Mouse (Mus musculus): ENCODE measurements around the gene Casq2. TPM values are rescaled to one million over a fixed set of nuclear protein-coding genes. Genes with fewer than 3 reads are reported as not detected.

Casq2 gene
- 100 to 1,000 TPM; 116 to 133 TPM for total RNA-seq (2021)
- long read RNA-seq, experiment 1, transcript Casq2-201 (11 exons, 2,556 nt), result major isoform, 142 of 152 reads
- long read RNA-seq, experiment 1, partial matches to known transcripts, result 4 of 152 reads
- long read RNA-seq, experiment 1, other reads (novel, unspliced or antisense), result 5 of 152 reads
- long read RNA-seq, experiment 2, transcript Casq2-201 (11 exons, 2,556 nt), result major isoform, 144 of 154 reads
- long read RNA-seq, experiment 2, partial matches to known transcripts, result 2 of 154 reads
- long read RNA-seq, experiment 2, other reads (novel, unspliced or antisense), result 7 of 154 reads

DNA sequence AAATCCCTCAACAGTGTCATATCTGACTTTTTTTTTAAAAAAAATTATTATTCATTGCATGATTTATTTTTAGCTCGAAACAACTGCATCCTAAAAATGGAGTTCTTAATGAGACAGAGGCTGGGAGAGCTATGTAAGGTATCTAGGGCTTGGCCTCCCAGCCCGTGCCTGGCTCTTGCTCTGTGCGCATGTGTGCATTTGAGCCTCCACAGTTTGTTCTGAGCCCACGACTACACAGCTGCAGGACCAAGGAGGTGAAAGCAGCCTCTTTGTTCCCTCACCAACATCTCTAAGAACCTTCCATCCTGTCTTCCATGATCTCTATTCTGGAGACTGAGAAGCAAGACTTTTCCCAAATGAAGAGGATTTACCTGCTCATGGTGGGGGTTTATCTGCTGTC, at the start of gene Casq2:
TSS of gene Casq2 (plus strand) at position 133 of the 400 bp plus-strand sequence.
- no peak for DNase-seq
- intact Hi-C loops (cut with DNase I; ENCODE audit: low total_unique reads), result no loop called here

DNA sequence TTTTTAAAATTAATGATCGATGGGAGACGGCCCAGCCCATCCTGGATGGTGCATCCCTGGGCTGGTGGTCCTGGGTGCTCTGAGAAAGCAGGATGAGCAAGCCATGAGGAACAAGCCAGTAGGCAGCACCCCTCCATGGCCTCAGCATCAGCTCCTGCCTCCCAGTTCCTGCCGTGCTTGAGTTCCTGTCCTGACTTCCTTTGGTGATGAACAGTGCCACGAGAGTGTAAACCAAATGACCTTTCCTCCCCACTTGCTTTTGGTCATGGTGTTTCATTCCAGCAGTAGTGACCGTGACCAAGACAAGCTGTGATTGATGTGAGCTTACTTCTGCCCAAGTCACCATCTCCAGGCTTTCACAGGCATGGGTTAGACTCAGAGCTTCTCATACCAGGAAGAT, 48.4 kb upstream of the Casq2 start:
- intact Hi-C loops (cut with DNase I; ENCODE audit: low total_unique reads), result no loop called here
- no peak for DNase-seq

DNA sequence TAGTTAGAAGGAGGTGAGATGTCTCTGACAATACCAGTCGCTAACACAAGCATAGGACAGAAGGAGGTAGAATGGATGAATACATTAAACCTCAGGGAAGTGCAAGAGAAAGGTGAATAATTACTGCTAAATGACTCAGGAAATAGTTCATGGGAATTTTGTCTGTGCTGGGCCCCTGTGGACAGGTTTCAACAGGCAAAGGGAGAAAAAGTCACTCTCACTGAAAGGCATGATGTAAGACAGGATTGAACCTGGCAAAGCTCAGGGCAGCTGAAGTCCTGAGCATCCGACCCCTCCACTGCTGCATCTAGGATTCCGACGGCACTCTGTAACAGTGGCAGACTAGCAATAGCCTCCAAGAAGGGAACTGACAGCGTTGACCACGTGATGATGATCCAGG, 47.6 kb upstream of the Casq2 start:
- DNase-seq, result no peak
- intact Hi-C loops (cut with DNase I; ENCODE audit: low total_unique reads), result no loop called here

DNA sequence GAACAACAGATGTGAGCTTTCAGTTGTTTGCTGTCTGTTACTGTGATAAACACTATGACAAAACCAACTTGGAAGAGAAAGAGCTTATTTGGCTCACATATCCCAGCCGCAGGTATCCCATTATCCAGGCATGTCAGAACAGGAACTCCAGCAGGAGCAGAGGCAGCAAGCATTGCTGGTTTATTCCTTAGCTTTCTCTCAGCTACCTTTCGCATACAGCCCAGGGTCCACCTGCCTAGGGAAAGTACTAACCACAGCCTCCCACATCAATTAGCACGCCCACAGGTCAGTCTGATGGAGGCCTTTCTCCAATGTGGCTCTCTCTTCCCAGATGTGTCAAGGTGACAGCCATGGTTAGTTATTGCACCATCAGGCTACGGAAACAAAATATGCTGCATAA, 44.6 kb upstream of the Casq2 start:
- intact Hi-C loops (cut with DNase I; ENCODE audit: low total_unique reads), result no loop called here
- no peak for DNase-seq

DNA sequence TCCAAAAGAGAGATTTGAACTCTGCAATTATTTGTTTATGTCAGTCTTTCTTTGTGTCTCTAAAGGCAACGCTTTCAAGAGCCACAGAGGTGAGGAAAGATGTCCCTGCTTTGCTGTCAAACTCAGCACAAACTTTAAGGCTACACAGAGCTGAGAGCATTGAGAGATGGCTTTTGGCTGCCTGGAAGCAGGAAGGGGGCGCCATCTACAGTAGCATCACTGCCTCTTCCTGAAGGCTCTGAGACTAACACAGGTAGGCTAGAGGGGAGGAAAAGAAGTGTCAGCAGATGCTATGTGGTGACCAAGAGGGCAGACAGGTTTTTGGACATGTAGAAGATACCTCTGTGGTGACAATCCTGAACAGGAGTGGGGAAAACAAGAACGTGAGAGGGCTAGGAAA, 41.1 kb upstream of the Casq2 start:
- no peak for DNase-seq
- intact Hi-C loops (cut with DNase I; ENCODE audit: low total_unique reads), result no loop called here

DNA sequence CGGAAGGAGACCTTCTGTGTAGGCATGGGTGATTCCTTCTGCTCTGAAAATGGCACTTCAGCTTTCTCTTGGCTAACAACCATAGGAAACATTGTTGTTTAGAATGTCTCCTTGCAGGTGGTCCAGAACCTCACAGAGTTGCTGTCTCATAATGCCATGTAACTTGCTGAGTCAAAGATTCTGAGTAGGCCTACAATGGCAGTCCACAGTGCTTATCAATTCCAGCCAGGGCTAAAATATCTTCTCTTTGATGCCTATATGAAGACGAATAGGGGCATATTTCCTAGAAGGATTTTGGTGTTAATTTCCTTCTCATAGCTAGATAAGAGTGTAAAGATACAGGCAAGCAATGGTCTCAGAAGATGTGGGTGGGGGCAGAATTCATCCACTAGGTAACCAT, 38.7 kb upstream of the Casq2 start:
- intact Hi-C loops (cut with DNase I; ENCODE audit: low total_unique reads), result no loop called here
- no peak for DNase-seq

DNA sequence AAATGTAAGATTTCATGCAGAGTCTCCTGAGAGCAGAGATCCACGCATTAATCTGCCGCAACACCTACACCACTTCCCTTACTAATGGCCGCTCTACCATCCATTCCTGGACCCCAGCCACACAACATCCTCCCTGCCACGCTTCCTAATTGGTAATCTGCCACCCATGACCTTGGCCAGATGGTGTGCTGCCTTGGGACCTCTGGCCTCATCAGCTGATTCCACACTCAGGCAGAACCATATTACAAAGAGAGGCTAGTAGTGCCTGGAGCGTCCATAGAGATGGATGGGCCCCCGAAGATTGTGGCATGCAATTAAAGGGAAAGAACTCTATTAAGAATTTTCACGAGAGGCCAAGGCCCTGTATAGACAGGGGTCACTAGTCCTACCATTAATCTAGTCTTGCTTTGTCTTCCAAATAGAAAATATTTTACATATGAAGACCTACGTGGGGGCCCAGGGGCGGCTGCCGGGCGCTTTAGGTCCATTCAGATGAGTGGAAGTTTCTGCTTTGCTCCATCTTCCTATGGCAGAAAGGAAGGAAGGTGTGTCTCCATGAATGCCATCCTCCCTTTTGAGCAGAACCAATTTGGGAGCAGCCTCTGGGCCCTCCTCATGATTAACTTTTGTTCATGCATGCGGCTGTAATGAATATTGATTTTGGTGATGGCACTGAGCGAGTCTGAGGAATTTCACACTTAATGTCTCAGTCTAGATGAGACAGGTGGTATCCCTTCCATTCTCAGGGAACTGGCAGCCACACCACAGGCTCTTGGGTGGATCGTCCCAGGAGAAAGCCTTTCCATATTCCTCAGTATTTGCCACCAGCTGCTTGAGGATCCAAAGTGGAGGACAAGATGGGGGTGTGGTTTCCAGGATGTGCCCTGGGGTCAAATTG, 36.8 kb upstream of the Casq2 start:
- intact Hi-C loops (cut with DNase I; ENCODE audit: low total_unique reads), result no loop called here
- DNase-seq, result no peak

DNA sequence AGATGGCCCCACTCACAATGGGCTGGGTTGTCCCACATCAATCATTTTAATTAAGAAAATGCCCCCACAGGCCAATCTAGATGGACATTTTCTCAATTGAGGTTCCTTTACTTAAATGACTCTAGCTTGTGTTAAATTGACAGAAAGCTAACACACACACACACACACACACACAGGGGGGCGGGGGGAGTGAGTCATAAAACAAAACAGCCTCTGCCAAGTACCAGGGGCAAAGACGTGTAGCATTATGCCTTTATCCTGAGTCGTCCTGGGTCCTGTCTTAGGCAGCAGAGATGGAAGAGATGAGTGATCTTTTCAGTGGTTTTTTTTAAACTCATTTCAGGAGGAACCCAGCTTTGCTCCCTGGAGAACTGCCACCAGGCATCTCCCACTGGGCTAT, 34.2 kb upstream of the Casq2 start:
- no peak for DNase-seq
- intact Hi-C loops (cut with DNase I; ENCODE audit: low total_unique reads), result no loop called here

DNA sequence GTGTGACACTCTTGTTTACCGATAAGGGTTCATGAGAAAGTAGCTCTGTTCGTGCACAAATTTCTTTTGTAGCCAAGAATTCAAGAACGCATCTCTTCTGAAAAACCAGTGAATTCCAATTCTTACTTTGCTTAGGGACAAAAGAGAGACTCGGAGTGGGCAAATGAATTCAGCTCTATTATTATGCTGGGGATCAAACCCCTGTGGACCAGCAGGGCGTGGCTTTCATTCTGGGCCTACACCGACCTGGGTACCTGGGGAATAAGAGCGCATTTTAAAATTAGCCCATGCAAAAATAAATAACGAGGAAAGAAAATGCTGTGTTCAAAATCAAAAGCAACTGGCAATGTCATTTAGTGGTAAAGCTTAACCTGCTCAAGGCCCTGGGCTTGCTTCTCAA, 32.9 kb upstream of the Casq2 start:
- no peak for DNase-seq
- intact Hi-C loops (cut with DNase I; ENCODE audit: low total_unique reads), result no loop called here

DNA sequence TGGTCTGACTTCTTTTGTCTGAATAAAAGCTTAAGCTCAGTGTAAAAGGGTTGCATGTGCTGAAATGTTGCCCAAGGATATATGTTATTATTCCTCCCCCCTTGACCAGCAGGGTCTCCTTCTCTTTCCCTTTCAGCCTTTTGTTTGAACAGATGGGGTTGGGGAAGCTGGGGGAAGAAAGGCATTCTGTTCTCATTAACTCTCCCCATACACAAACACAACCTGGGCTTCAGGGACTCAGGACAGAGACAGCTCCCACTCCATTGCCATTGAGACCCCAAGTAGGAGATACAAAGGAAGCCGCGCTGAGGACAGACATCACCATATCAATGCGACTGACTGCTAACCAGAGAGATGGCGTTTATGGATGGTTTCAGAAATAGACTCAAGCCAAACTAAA, 30.3 kb upstream of the Casq2 start:
- no peak for DNase-seq
- intact Hi-C loops (cut with DNase I; ENCODE audit: low total_unique reads), result no loop called here

DNA sequence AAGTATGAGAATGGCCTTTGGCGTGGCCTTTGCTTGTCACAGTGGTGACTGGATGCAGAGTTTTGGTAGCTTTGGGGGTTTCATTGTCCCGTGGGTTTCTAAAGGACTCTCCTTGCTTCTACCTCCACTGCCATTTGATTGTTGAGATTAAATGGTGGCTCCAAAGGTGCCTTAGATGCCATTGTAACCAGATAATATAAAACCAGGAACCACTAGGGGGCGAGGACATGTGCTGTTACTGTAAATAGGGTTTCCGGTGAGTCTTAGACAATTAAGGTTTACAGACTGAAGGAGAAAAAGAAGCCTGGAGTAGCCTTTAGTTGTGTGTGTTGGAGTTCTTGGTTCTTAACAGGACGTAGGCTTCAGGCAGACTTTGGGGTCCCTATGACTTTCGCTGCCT, 26.1 kb upstream of the Casq2 start:
- intact Hi-C loops (cut with DNase I; ENCODE audit: low total_unique reads), result loop anchor here (5.0 kb wide), 1 partner anchor 163 kb away; no protein-coding TSS in a partner anchor
- no peak for DNase-seq

DNA sequence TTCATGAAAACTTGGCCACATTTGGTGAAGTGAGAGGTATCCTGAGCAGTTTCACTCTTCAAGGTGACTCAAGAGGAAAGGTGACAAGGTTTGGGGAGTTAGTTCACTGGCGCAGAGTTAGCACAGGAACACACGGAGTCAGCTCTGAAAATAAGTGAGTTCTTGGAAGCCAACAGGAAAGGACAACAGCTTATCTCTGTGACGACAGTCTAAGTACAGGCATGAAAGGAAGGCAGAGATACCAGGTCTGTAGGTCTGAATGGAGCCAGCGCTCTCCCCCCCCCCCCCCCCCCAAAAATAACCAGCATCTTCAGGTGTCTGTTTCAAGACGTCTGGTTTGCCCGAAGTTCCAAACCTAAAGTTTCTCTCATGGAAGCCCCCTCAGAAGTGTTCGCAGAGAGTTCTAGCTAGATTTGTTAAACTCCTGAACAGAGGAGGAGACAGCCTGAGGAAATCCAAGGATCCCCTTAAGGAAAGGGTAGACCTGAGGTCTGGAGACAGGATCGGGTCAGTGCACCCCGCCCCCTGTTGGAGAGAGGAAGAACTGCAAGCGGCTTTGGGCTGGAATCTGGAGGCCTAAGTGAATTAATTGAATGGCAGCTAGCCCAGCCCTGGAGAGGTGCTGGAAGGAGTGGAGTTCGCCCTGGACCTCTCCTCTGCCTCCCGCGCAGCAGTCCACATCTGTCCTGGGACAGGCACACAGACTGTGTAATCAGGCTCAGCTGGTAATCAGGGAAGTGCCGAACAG, 24.1 kb upstream of the Casq2 start:
- DNase-seq, result peak; percentile 65
- intact Hi-C loops (cut with DNase I; ENCODE audit: low total_unique reads), result loop anchor here (5.0 kb wide), 1 partner anchor 165 kb away; no protein-coding TSS in a partner anchor

DNA sequence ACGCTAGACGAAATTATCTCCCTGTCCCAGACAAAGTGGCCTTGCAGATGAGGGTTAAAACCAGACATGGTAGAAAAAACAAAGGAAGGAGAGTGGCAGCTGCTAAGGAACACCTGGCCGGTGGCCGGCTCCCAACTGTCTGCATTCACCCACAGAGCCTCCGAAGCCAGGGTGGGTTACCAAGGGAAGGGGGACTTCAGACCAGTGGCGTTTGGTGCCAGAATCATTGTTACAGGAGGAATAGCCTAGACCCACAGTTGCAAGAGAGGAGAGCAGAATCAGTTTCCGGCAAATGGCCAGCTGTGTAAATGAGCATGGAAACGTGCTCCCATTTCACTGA, 23.6 kb upstream of the Casq2 start:
- no peak for DNase-seq
- intact Hi-C loops (cut with DNase I; ENCODE audit: low total_unique reads), result loop anchor here (5.0 kb wide), 1 partner anchor 165 kb away; no protein-coding TSS in a partner anchor

DNA sequence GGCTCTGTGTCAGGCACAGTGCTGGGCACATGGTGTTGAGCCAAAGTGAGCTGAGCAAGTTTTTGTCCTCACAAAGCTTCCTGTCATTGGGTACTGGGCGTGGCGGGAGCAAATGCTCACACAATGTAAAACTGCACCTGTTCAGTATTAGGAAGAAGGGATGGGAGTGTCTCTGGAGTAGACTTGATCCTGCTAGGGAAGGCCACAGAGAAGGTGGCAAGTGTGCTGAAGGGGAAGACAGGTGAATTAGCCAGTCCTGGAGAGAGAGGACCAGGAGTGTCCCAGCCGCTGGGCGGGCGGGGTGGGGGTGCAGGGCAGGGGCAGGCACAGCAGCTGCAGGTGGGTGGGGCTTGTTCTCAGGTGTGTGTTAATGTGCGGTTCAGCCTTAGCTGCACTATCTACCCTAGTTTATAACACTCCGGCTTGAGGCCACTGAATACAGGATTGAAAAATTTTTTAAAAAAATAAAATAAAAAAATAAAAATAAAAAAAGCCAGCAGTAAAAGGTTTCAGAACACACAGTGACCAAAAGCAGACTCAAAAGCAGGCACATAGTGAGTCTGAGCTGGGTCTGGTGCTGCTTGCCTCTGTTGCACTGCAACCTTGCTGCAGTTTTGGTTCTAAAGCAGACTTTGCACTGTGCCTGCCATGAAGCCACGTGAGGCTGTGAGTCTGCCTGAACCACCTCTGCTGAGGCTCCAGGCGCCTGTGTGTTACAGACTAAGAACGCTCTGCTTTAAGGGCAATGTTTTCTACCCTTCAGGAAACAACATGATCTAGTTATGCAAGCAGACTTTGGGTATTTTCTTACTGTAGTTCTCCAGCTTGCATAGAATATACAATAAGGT, 22.7 kb upstream of the Casq2 start:
- no peak for DNase-seq
- intact Hi-C loops (cut with DNase I; ENCODE audit: low total_unique reads), result loop anchor here (5.0 kb wide), 1 partner anchor 166 kb away; no protein-coding TSS in a partner anchor

DNA sequence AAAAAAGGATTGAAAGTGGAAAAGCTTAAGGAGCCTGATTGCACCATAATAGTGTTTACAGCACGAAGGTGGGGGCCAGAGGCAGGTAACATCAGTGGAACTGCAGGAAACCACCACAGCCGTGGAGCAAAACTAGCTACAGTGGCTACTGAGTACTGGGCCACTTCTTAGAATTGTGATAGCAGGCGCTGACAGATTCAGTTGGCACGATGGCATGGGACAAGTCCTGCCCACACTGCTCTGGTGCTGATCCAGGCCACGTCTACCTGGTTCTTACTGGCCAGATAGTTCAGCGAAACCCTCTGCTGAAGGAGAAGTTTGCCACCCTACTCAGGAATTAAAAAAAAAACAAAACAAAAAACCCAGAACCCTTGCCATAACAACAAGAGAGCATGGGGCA, 21.6 kb upstream of the Casq2 start:
- no peak for DNase-seq
- intact Hi-C loops (cut with DNase I; ENCODE audit: low total_unique reads), result loop anchor here (5.0 kb wide), 1 partner anchor 167 kb away; no protein-coding TSS in a partner anchor

DNA sequence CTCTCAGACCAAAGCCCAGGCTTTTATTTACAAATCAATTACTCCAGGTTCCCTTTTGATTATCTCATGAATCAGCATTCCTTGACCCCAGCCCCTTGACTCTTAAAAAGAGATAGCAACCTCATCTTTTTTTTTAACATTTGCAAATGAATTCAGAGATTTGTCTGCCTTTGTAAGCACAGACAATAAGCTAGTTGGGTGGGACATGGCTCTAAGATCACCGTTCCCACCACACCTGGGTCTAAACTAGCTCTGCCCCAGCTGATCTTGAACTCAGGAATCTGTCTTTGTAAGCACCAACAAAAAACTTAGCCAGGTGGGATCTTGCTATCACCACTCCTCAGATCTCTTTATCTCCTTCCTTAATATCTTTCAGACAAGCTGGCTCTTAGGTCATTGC, 18.9 kb upstream of the Casq2 start:
- intact Hi-C loops (cut with DNase I; ENCODE audit: low total_unique reads), result no loop called here
- DNase-seq, result no peak

DNA sequence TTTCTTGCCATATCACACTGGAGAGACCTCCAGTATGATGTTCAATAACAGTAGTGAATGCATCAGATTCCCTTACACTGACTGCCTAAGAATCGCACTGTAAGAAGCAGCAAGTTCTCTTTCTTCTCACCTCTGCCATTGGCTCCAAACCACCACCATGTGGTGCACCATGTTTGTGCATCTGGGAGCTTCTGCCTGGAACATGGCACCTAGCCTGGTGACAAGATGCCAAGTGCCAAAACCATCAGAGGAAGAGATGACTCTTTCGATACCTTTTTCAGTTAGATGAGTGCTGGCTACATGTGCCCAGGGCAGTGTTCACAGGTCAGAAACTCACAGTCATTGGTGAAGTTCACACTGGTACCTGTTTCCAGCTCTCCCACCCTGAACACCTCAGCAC, 18.4 kb upstream of the Casq2 start:
- intact Hi-C loops (cut with DNase I; ENCODE audit: low total_unique reads), result no loop called here
- DNase-seq, result no peak

DNA sequence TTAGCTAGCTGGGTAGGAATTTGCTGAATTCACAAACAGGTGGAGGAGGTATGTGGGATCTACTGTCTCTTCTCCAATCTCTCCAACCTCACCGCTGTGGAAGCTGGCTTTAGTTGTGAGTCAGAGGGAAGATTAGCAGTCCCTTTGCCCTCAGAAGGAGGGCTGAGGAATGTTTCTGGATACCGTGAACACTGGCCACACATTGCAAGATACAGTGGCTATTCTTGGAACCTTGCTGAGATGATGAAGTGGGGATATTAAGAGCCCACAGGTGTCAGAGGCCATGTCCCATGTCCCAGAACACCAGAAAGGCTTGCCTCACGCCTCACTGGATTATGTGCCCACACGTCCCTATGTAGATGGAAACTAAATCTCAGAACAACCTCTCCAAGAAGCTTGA, 17.0 kb upstream of the Casq2 start:
- intact Hi-C loops (cut with DNase I; ENCODE audit: low total_unique reads), result no loop called here
- no peak for DNase-seq

DNA sequence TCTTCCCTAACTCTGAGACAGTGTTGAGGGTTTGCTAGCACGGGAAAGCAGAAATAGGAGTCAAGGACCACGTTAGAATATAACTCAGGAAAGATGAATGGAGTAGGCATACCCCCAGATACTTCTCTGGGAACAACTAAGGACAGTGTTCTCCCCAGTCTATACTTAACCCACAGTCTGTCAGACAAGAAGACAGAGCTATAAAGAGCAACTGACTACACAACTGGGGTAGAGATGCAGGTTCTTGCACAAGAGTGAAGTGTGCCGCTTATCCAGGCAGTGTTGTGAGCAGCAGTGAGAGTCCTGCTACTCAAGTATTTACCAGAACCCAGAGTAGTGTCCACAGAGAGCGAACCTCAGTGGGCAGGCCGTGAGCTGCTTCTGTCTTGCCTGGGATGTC, 16.5 kb upstream of the Casq2 start:
- no peak for DNase-seq
- intact Hi-C loops (cut with DNase I; ENCODE audit: low total_unique reads), result no loop called here
